Mouse (Mus musculus): Measurements from ENCODE around the gene Ugt1a6b.

Gene Ugt1a6b

DNA sequence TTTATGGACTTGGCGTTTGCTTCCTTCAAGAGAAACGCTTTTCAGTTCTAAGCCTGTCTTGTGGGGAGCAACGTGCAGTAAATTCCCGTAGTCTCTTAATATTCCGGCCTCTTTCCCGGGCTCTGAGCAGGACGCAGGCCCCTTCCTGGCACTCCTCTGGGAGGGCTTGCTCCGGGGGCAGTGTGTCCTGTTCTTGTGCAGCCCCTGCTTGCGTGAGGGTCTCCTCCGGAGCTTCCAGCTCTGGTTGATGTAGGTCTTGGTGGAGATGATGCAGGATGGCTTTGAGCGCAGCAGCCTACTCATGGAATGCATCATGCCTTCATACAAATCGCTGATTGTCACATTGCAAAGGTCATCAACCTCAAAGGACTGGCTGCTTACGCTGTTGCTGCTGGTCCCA is 163.1 kb downstream of the Ugt1a6b start:
- no peak for DNase-seq

GRCm38 (mm10) chr1:88267489-88267888 is 164.4 kb downstream of the Ugt1a6b start:
- no peak for DNase-seq

- no peak for DNase-seq
Measured at GRCm38 (mm10) chr1:88268070-88268469, 165.0 kb downstream of the Ugt1a6b start.
